Mouse (Mus musculus): ENCODE measurements at regions not wholly inside any gene's neighbourhood (a gene's known extent, or its start where the extent isn't known, plus 50 kb on each side); places are given as distances from the start of the nearest gene placed in this dataset.
"Not testable (repeated sequence)": the region's sequence is repeated elsewhere in the genome, so short reads cannot be mapped to it uniquely, and the experiment has no call there.

DNA sequence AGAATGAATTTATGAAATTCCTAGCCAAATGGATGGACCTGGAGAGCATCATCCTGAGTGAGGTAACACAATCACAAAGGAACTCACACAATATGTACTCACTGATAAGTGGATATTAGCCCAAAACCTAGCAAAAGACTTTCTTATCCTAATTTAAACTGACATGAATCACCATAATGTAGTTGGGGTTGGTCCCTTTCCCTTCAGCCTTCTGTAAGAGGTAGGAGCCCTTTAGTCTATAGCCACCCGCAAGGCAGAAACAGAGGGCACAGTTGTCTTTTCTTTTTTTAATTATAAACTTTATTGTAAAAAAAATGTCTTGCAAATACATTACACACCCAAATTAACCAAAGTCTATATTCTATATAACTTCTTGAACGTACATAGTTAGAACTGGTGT, 81.3 kb downstream of the Ogfrl1 start:
- DNase-seq: not testable (repeated sequence)

DNA sequence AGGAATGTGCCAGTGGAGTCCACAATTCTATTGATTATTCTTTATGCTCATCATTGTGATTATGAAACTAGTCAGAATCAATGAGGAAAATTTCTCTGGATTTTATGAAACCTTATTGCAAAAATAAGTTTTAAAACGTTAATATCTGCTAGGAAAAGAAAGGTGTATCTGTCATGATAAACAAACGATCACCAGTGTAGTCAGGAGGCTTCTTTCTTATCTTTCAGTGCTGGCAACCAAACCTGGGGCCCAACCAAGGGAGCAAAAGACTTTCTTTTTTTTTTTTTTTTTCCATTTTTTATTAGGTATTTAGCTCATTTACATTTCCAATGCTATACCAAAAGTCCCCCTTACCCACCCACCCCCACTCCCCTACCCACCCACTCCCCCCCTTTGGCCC, 82.7 kb downstream of the Ogfrl1 start:
- DNase-seq: not testable (repeated sequence)

DNA sequence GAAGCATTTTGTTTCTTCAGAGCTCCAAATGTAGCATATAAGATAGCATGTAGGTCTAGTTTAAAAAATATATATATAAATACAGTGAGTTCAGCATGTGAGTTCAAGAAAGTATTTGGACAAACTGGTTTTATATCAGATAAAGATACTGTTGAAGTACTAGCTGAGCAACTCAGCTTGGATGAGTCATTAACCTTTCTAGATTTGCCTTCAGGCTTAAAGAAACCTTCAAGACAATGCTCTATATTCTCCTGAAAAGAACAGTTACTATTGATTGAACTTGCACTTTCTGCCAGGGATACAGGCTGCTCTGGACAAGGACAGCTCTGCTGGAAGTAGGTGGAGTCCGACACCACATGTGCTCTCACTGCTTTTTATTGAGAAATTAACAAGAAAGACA, 104.9 kb downstream of the Ogfrl1 start:
- DNase-seq: no peak

DNA sequence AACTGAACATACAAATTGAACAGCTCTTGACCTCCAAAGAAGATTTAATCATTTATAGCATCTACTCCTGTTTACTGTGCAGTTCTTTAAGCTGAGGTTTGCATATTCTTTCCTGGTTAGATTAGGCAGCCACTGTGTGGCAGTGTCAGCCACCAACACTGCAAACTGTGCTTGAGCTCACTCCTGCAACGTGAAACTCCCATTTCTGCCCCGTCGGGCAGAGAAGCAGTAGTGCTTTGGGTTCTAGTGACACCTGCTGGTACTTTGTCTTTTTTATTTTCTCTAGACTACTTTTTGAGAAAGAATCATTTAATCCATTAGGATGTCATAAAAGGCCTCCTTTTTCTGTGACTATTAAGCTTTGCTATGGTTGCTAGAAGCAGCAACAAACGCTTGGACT, 110.8 kb downstream of the Ogfrl1 start:
- peak; percentile 27 for DNase-seq

DNA sequence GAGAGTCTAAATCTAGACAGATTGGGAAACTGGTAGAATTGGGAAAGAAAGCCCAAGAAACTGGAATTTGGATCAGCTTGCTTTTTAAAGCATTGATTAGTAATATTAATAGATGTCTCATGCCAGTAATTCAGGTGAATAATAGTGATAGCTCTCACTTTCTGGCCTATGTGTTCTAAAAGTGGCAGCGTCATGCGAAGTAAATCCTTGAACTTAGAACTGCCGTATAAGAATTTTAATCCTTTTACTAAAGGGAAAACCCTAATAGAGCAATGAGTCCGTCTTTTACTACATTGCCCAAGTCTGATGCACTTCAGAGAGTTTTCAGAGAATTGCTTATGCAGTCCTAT, 114.7 kb downstream of the Ogfrl1 start:
- DNase-seq: no peak

DNA sequence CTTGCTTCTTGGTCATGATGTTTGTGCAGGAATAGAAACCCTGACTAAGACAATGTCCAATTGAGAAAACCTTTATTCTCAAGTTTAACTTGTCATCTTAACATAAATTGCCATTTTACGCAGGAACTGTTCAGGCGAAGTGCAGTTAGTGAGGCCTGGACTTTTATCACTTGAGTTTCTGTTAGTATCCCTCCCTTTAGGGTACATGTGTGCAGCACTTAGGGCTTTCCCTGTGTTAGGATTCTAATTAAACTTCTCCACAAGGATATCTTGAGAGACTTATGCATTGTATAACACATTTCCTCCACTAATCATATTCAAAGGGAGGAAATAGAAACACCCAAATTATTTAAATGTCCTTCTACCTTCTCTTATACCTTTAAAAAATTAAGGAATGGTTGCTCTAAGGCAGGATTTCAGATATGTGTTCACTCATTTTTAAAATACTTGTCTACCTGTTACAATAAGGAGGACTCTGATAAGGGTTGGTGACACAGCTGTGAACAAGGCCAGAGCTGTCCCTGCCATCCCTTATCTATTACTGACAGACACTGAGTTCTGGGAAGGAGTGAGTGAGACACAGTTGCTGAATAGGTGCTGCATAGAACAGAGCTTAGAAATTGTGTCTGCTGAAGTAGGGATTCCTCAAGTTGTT, 115.2 kb downstream of the Ogfrl1 start:
- DNase-seq: no peak

DNA sequence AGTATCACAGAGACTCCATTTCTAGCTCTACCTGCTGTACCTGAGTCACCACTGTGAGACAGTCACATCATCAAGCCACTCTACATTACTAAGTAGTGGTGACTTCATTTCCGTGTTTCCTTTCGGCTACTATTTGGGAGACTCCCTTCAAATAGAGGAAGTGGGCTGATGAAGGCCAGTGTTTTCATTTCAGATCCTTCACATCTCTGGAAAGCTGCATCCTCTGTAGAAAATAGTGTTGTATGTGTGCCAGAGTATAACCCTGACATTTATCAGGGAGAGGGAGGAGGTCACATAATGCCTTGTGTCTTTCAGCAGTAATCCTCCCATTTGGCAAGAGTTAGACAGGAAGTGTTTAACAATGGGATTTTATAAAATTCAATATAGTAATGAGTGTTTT, 117.7 kb downstream of the Ogfrl1 start:
- DNase-seq: no peak

DNA sequence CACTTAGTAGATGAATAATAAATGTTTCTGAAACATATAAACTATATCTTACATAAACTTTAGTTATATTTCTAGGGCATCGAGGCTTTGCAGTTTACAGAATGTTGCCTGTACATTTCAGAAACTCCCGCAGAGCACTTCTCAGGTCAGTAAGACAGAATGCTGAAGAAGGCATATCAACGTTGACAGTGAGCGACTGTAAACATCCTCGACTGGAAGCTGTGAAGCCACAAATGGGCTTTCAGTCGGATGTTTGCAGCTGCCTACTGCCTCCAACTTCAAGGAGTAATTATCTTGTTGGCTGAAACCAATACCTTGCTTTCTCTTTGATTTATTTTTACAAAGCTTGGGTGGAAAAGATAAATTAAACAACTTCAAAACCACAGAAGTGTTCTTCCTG, 125.5 kb downstream of the Ogfrl1 start:
- DNase-seq: no peak

DNA sequence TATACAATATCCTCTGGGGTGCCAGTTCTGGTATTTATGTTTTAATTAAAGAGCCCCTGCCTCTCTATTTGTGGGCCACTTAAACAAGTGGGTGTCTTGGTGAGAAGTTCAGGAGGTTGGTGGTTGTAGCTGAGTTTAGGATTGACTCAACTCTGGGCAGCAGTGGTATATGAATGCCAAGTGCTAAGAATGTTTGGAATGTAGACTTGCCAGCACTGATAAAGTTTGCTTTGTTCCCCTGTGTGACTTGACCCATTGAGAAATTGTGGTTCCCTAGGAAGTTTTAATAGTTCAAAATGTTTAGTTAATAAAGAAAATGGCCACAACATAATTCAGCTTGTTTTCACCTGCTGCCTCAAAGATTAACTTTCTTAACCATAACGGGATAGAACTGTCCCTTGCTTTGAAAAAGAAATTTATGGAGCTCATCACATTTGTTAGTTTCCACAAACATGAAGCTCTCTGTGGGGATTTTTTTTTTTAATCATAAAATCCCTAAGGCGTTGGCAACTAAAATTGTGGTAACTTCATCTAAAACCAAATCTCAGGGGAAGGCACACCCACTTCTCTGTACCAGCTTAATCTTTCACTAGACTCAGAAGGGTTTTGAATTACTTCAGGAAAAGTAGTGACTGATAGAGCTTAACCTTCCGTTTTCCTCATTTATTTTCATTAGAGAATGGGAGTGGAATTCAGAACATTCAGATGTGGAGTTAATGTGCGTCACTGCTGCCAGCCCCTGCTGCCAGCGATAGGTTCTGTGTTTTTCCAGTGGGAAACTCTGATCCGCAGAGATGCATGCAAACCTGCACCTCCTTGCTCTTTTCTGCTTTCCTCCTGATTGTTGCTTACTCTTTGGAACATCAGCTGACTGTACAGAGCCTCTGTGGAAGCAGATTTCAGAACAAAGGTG, 126.4 kb downstream of the Ogfrl1 start:
- no peak for DNase-seq

DNA sequence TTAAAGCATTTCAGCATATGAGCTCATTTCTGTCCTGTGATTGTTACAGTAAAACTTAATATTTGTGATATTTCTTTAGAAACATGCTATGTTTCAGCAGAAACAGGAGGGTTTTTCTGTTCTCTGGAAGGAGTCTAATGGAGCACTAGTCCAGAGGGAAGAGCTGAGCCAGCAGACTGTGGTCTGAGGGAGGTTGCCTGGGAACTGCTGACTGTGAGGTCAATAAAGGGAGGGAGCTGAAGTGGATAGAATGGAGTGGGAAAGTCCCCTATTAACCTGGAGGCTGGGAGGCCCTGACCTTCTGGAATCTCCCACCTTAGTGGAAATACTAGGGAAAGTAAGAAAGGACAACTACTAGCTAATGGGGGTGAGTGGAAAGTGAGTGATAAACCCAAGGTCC, 129.5 kb downstream of the Ogfrl1 start:
- no peak for DNase-seq

DNA sequence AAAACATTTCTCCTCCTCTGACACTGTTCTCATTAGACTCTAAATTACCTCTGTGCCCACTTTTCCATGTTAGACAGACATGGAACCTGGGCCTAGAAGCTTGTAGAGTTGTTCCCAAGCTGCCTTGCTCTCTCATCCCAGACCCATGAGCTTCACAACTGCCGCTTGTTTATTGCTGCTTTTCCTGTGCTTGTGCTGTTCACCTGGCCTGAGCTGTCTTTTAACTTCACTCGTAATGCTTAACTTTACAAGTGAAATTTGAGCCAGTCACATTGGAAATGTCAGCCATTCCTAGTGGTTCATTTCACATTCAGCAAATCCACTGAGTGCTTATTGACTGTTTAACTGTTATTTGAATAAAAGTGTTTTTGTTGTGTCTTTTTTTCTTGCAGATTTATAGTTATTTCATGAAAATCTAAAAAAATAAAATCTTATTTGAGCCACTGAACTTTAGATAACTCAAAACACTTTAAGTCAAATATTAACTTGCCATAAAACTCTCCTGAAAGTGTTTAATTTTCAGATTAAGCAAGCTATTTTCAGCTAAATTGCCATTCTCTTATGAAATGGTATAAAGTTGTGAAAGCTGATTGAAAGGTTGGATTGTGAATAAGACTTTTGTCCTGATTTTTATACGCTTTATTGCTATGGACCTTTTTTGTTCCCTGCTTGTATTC, 131.9 kb downstream of the Ogfrl1 start:
- DNase-seq: no peak

DNA sequence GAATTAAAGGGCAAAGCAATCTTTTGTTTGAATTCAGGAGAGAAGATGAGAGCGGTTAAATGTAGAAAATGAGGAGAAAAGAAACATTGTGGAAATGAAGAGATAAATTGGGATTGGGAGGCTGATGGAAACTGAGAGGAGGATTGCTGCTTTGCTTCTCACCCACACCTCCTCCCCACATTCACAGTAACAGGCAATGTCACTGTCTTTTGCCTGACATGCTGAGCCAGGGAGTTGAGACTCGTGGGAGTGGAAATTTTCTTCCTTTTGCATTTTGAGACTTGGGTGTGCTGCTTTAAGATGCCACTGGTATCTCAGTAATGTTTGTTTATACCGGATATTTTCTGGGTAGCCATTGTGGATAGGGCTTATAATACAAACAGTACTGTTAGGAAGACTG, 133.3 kb downstream of the Ogfrl1 start:
- no peak for DNase-seq

DNA sequence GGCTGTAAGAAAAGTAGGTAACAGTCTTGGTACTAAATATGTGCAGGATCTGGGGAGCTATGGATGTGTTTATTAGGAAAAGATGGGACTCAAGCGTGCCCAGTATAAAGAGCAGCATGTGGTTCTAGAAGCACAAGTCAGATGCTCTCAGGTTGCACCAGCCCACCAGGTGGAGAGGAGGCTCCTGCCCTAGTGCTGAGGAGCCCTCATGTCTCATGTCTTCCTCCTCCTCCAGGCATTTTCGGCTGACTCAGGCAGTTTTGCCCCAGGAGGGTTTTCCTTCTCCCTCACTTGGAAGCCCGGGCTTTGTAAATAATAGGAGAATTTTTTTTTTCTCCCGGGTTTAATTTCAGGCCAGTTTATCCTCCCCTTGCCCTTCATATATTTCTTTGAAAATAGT, 133.8 kb downstream of the Ogfrl1 start:
- DNase-seq: no peak

DNA sequence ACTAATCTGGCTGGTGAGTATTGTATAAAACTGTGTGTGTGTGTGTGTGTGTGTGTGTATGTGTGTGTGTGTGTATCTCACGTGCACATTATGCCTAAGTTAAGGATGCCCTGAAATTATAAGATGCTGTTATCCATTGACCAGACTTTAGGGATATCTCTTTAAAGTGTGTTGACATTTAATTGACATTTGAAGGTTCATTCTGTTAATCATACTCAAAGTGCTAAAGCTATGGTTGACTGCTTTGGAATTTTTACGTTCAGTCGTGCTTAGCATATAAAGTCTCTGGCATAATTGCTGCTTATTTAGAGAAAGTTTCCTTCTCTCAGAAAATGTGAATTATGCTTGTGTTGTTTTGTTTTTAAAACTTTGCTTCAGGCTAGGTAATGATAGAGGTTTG, 135.9 kb downstream of the Ogfrl1 start:
- no peak for DNase-seq

DNA sequence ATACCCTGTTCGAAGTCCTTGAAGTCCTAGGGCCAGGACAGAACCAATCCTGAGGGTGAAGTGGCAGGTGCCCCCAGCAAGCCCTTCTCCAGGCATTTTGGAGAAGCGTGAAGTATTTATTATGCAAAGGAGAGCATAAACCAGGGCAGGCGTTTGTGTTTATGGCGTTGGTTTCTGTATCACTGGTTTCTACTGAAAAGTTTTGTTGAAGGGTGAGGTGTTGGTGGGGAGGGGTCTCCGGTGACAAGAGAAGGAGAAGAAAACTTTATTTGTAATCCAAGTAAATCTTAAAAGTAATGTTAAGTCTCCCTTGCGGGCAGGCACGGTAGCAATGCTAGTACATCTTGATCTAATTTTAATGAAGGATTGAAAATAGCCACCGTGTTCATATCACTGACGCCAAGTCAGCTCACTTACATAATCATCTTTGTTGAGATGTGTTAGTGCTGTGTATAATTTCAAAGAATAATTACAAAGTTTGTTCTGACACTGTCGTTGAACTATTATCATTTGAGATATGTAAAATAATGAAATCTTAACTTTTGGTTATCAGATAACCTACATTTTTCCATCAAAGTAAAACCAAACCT, 140.2 kb downstream of the Ogfrl1 start:
- no peak for DNase-seq

DNA sequence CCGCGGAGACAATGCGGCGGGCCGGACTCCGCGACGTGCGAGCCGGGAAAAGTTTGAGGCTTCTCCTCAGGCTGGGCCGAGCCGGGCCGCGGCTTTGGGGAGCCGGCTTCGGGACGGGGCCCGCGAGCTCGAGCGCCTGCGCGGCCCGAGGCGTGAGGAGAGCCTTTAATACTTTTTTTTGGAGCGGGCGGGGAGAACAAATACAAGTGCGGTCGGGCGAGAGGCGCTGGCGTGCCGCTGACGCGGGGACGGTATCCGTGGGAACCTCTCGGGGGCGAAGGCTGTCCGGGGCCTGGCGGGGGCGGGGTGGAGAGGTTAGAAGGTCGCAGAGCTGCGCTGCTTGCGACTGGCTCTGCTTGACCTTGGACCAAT, 141.0 kb downstream of the Ogfrl1 start:
- peak; percentile 59 for DNase-seq

DNA sequence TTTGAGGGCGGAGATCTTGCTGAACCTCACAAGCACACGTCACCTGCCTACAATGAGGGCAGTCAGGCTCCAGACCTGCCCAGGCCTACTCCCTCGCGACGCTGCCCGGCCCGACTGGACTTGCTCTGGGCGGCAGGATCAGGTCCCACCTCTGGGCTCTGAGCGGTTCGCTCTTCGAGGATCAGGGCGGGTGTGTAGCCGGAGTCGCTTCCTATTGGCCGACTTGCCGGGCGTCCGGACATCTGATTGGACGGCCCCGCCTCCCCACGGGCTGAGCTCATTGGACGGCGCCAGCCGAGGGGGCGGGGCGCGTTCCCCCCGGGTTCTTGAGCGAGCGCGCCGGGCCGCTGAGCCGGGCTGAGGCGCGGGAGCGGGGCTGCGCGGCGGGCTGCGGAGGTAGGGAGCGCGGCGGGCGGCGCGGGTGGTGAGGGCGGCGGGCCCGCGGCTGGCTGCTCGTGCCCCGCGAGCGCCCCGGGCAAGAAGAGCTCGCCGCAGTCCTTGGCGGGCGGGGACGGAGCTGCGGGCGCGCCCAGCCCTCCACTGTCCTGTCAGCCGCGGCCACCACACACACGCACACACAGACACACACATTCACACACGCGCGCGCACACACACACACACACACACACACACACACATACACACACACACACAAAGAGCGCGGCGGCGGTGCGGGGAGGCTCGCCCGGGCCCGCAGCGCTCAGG, 141.5 kb downstream of the Ogfrl1 start:
- DNase-seq: peak; percentile 94

DNA sequence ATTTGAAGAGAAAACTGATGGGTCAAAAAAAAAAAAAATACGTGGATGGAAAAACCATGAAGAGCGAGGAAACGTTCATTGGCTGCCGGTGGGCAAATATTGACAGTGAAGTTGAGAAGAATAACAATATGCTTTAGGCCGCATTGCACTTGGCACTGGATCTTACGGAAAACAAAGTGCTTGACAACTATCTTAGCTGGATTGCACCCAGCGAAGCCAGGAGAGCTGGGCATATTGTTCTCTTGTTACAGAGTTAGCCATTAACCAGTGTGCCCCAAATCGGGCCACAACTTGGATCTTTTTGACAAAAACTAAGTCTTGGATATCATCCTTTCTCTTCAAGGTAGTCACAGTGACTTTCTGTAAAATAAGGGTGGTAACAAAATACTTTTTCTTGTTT, 143.3 kb downstream of the Ogfrl1 start:
- DNase-seq: no peak

DNA sequence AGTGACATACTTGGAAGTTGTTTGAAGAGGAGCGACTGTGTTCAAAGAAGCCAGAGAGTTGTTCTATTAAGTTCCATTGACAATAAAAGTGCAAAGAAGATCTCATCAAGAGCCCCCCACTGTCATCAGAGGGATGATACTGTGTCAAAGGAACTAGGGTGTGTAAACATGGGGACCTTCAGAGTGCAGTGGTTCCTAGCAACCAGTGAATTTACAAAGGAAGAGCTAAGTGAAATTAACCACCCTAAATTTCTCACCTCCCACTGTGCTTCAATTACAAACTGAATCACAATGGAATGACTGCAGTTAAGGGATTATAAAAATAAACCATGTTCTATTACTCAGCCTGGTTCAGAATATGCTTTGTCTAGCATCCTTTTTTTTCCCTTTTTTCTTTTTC, 129.5 kb upstream of the 4933415F23Rik start:
- DNase-seq: no peak

DNA sequence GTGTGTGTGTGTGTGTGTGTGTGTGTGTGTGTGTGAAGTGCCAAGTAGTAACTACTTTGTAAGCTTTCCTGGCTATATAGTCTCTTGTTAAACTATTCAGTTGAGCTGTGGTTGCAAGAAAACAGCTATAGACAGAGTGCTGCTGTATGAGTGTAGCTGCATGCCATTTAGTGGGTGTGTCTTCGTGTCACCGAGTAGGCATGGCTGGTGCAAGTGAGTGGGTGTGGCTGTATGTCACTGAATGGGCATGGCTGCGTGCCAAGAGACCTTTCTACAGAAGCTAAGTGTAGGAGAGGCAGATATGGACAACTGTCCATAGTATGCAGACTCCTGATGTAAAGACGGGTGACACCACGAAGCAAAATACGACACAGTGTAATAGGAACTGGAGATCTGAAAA, 126.4 kb upstream of the 4933415F23Rik start:
- no peak for DNase-seq

DNA sequence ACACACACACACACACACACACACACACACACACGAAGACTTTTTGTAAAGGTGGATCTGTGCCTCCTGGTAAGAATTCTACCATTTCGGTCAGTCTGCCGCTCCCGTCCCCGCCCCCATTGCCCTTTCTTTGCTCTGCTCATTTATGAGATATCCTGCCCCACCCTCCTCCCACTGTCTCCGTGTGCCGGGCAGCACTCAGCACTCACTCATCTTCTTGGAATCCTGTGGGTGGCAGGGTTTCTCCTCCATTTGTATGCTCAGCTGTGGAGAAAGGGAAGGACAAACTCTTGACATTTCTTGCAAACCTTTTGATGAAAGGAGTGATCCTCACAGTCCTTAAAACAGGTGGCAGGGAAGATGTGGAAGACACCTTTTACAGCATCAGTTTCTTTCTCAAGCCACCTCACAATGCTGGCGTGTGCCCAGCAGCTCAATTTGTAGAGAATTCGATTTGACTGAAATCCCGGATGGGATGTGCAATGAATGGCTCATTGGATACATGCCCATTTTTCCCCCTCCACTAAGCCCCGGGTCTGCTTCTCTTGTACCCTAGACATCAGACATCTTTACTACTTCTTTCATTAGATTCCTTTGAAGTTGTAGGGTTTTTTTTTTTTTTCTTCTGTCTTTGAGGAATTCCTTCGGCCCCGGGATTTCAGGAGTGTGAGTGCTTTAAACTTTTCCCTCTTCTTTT, 112.6 kb upstream of the 4933415F23Rik start:
- DNase-seq: no peak

DNA sequence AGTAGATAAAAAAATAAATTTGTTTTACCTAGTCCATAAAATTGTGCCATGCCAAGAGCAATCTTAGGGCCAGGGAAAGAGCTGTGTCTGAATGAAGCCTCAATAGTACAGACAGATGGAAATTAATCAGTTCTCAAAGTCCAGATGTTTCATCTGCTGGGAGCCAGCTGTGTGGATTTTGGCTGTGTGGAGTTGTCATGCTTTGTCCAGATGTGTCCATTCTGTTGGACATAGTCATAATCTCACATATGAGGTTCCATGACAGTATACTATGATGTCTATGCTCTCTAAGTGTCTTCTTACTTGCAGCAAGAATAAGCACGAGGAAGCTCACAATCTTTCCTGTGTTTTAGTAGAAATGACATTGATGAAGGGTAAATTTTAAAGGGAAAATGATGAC, 105.8 kb upstream of the 4933415F23Rik start:
- DNase-seq: no peak

Data from thymus, postnatal 4 days (tissue).